Mouse (Mus musculus): ENCODE results near the gene Mybpc3. TPM values are rescaled to one million over a fixed set of nuclear protein-coding genes. Genes with fewer than 3 reads are reported as not detected.
"Not testable (repeated sequence)": the region's sequence is repeated elsewhere in the genome, so short reads cannot be mapped to it uniquely, and the experiment has no call there.

The Mybpc3 gene
- total RNA-seq, 2 experiments from 2014 or later: 0.10 to 0.25 TPM

GRCm38 (mm10) chr2:91088987-91089386, 29.0 kb upstream of the Mybpc3 start:
- DNase-seq: no peak

- no peak for DNase-seq
Observed at GRCm38 (mm10) chr2:91090208-91090607, 27.7 kb upstream of the Mybpc3 start.

DNA sequence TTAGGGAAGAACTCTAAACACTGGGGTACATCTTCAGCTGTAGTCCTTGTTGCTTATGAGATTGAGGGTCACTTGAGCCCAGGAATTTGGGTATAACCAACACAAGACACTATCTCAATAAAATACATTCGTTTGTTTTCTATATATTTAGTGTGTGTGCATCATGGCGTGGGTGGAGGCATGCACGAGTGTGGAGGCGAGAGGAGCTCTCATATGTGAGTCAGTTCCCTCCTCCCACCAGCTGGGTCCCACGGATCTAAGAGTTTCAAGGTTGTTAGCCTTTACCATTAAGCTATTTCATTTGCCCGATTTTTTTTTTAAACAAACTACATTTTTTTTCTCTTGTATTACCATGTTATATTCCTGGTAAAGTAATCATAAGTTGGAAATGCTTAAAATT, 27.1 kb upstream of the Mybpc3 start:
- DNase-seq: no peak

DNA sequence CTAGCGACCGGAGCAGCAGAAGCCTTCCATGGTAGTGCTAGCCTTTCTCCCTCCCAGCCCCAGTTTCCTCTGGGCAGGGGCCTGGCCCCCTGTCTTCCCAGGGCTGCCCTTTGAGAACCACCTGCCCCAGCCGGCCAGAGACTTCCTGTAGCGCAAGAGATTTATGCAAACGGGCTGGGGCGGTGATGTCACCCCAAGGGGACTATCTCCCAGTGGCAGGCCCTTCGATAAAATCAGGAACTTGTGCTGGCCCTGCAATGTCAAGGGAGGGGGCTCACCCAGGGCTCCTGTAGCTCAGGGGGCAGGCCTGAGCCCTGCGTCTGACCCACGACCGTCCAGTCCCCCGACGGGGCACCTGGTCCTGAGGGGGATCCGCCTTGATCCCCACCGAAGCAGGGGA, 21.4 kb upstream of the Mybpc3 start:
- DNase-seq: no peak

- no peak for DNase-seq
Observed at GRCm38 (mm10) chr2:91097015-91097414, 20.9 kb upstream of the Mybpc3 start.

- DNase-seq: no peak
Observed at GRCm38 (mm10) chr2:91098156-91098555, 19.8 kb upstream of the Mybpc3 start.

DNA sequence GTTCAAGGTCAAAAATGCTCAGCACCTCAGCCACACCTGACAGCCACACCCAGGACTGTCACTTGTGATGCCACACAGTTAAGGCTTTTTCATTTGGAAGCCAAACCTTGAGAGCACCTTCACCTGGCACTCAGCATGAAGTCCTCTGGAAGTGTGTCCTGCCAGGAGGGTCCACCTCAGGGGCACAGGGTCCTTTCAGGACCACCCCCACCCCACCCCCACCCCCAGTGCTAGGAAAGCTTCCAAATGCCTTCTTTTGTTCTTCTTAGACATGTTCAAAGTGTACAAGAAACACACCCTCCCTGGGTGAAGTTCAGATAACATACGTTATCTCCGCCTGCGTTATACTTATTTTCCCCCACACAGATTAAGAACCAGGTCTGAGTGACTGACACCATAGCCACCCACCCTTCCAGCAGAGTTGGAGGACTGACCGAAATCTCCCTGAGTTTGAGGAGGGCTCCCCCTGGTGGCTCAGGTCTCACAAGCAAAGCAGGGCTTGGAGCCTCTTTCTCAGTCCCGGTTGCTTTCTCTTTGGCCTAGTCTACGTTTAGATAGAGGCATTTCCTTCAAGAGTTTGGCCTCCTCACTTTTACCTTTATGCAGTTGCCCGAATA, 16.7 kb upstream of the Mybpc3 start:
- DNase-seq: peak; percentile 83 to 85

GRCm38 (mm10) chr2:91108156-91108555, 9.8 kb upstream of the Mybpc3 start:
- DNase-seq: no peak

DNA sequence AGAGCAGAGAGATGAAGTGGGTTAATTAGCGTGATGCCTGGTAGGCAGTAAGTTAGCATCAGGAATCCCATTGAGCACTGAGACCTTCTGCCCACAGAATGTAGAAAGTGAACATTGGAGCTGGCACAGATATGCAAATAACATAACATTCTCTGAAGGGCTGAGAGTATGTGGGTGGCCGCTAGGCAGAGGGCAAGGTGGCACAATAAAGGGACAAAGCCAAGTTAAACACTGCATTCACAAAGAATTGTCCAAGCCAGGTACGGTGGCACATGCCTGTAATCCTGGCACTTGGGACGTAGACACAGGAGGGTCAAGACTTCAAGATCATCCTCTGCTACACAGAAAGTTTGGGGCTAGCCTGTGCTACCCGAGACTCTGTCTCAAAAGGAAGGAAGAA, 8.7 kb upstream of the Mybpc3 start:
- no peak for DNase-seq

DNA sequence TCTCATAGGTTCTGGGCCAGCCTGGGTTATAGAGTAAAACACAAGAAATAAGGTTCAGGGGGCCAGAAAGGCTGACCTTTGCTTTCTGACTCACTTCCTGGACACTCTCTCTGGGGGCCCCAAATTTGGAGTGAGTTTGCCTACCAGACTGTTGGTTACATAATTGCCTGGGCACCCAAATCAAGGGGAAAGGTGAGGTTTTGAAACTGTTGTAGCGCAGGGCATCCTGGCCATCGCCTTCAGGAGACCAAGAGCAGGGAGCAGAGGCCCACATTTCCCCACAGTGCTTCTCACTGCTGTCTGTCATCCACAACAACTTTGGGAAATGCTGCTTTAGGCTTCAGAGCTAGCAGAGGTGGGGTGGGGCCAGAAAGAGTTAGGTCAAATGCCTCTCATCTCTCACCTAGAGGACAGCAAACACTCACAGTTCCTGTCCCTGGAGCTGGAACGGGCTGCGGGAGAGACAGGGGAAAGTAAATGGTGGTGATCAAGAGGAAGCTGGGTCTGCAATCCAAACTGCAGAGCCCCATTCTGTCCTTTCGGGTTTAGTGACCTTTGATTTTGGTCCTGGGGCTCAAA, 8.0 kb upstream of the Mybpc3 start:
- no peak for DNase-seq

DNA sequence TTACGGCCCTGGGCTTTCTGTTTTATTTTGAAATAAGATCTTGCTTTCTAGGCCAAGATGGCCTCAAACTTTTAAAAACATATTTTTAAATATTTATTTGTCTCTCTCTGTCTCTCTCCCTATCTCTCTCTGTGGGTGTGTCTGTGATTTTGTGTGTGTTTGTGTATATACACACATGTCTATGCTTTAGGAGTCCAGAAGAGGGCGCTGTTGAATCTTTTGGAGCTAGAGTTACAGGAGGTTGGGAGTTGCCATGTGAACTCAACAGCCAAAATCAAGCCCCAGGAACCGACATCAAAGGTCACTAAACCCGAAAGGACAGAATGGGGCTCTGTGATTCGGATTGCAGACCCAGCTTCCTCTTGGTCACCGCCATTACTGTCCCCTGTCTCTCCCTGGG, 7.5 kb upstream of the Mybpc3 start:
- DNase-seq: no peak

- DNase-seq: not testable (repeated sequence)
Observed at GRCm38 (mm10) chr2:91111832-91112231, 6.1 kb upstream of the Mybpc3 start.

- no peak for DNase-seq
Observed at GRCm38 (mm10) chr2:91112491-91112890, 5.5 kb upstream of the Mybpc3 start.

DNA sequence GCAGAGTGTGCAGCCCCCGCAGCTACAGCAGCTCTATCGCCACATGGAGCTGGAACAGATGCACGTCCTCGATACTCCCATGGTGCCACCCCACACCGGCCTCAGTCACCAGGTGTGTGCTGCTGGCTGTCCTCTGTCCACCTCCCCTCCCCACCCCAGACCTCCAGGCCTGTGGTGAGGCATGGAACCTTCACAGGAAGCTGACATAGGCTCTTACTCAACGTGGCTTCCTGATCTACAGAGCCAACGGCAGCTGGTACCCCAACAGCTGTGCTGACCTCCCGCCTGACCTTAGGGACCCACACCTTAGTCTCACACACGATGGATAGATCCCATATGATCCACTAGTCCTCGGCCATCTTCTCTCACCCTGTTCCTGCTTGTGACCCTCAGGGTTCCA, 4.6 kb upstream of the Mybpc3 start:
- no peak for DNase-seq

DNA sequence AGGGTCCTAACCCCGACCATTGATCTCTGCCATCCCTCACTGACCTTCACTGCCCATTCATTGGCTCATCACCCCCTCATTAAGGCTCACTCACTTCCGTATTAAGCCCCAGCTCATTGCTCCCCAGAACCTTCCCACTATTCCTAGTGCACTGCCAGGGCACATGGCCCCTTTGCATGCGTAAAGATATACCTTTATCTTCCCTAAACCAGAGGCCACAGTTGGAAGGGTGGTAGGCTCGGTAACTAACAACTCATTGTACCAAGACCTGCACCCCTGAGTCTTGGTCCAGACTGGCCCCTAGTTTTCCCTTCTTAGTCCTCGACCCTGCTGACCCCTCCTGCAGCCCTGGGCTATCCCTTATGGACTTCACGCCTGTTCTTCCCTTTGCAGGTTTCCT, 4.1 kb upstream of the Mybpc3 start:
- no peak for DNase-seq

DNA sequence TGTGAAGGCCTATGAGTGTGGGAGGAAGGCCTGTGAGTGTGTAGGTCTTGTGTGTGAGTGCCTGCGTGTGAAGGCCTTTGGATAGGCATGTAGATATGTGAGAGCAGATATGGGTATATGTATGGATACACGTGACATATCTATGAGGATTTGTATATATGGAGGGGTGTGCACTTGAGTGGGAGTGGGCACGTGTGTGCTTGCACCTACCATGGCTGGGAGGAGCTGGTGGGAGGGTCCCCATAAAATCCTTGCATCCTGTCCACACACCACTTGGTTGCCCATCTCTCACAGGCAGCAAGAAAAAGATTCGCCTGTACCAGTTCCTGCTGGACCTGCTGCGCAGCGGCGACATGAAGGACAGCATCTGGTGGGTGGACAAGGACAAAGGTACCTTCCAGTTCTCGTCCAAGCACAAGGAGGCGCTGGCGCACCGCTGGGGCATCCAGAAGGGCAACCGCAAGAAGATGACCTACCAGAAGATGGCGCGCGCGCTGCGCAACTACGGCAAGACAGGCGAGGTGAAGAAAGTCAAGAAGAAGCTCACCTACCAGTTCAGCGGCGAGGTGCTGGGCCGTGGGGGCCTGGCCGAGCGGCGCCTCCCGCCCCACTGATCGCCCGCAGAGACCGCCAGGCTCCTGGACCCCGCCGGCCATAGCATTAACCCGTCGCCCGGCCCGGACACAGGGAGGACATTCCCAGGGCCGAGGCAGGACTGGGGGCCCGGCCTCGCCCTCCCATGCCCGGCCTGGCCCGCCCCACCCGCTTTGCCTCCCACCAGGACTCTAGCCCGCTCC, 3.0 kb upstream of the Mybpc3 start:
- DNase-seq: peak; percentile 90

DNA sequence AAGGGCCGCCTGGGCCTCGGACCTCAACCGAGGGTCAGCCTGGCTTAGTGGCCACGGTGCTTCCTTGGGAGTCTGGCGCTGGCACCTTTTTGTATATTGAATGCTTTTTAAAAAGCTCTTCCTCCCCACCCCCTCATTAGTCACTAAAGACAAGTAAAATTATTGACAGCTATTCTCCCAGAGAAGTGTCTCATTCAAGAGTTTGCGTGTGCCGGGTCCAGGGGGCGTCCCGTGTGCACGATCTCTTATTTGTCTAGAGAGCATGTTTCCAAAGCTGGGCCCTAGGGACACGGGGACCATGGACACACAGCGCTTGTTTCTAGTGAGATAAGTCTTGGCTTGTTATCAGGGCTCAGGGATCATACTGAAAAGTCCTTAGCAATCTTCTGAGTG, 2.4 kb upstream of the Mybpc3 start:
- no peak for DNase-seq

GRCm38 (mm10) chr2:91116842-91117241, 1.1 kb upstream of the Mybpc3 start:
- no peak for DNase-seq

DNA sequence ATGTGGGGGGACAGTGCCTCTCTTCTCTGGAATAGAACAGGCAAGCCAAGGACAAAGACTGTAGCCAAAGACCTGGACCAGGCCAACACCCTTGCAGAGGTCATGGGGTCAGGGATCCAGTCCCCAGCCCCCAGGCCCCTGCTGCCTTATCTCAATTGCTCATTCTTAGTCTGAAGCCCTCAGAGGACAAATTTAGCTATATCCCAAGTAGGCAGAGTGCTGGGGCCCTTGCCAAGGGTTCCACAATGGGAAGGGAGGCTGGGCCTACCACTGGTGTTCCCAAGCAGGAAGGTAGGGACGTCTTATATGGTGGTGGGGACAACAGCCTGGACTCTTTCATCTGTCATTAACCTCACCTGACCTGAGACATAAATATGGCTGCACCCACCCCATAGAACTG, 703 bp downstream of the Mybpc3 start:
- no peak for DNase-seq

GRCm38 (mm10) chr2:91119061-91119460, 1.1 kb downstream of the Mybpc3 start:
- DNase-seq: no peak

DNA sequence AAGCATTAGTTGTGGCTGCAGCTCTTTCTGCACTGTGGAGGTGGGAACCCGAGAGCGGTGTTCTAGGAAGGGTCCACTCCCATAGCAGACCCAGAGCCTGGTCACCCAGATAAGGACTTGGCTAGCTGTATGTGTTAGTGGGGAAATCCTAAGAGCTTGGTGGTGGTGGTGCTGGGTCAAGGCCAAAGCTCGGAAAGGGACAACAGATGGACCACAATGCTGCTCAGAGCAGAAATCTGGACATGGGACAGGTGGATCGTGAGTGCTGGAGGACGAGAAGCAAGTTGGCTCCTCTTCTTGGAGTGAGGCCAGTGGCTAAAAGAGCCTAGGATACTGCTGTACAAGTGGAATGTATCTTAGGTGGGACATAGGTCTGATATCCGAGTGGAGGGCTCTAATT, 1.6 kb downstream of the Mybpc3 start:
- DNase-seq: no peak

DNA sequence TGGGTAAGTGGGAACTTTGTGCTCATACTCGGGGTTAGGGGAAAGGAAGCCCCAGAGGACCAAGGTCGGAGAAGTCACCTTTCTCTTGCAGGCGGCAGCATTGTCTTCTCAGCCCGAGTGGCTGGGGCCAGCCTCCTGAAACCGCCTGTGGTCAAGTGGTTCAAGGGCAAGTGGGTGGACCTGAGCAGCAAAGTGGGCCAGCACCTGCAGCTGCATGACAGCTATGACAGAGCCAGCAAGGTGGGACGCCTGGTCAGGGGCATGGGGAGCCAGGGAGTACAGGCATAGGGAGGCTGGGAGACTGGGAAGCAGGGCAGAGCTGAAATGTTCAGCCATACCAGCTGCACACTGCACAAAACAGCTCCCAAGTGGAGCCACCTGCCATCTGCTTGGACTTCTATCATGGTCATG, 2.3 kb downstream of the Mybpc3 start:
- no peak for DNase-seq

DNA sequence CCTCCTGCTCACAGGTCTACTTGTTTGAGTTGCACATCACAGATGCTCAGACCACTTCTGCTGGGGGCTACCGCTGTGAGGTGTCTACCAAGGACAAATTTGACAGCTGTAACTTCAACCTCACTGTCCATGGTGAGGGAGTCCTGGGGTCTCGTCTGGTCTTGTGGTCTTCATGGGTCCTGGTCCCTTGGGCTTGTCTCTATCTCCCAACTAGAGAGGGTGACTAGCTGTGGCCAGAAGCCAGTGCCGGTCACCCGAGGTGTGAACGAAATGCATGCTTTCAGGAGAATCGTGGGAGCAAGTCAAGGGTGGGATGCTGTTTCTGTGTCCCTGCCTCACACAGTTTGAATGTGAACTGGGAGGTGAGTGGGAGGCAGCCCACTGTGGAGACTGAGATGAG, 3.1 kb downstream of the Mybpc3 start:
- no peak for DNase-seq

DNA sequence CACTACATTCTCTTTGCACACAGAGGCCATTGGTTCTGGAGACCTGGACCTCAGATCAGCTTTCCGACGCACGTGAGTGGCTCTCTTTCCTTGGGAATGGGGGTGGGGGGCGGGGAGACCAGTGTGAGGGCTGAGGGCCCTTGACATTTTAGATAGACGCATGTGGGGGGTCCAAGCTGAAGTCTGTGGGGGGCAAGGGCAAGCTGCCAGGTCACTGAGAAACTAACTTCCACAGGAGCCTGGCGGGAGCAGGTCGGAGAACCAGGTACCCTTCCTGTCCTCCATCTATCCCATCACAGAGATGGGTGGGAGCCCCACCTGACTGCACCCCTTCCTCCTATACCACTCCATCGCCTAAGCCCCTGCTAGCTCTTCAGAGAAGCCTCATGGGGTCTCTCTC, 3.6 kb downstream of the Mybpc3 start:
- no peak for DNase-seq
